Mouse (Mus musculus): ENCODE data around the gene Phlda3.

DNA sequence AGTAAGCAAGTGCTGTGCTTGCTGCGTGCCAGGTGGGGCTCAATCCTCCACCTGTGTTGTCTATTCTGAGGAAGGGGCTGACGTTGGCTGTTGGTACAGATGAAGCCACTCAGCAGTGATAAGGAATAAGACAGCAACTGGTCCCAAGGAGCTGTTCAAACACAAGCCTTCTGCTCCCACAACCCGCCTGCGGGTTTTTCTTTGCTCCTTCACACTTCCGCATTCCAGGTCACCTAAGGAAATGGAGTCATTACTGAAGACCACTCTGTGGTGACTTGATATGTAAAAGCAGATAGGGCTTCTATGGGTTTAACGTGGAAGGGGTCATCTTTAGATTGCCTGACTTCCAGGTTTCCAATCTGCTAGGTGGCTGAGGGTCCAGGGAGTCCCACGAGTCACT lies 34.5 kb upstream of the Phlda3 start:
- no peak for TF ChIP-seq CTCF (IDR thresholded peaks at IDR 0.05; ENCODE audit: borderline replicate concordance, control insufficient read depth, extremely low read depth, insufficient read depth, low read length, poor library complexity)
- no peak for TF ChIP-seq POLR2A (IDR thresholded peaks at IDR 0.05; ENCODE audit: control insufficient read depth, extremely low read depth, insufficient read depth, low read length, poor library complexity)
